Mouse (Mus musculus): ENCODE data around the gene P2ry6. TPM values are rescaled to one million over a fixed set of nuclear protein-coding genes. Genes with fewer than 3 reads are reported as not detected.

Gene P2ry6
- total and polyA plus RNA-seq, 2 experiments from 2014 or later = 2.3 to 3.8 TPM

DNA sequence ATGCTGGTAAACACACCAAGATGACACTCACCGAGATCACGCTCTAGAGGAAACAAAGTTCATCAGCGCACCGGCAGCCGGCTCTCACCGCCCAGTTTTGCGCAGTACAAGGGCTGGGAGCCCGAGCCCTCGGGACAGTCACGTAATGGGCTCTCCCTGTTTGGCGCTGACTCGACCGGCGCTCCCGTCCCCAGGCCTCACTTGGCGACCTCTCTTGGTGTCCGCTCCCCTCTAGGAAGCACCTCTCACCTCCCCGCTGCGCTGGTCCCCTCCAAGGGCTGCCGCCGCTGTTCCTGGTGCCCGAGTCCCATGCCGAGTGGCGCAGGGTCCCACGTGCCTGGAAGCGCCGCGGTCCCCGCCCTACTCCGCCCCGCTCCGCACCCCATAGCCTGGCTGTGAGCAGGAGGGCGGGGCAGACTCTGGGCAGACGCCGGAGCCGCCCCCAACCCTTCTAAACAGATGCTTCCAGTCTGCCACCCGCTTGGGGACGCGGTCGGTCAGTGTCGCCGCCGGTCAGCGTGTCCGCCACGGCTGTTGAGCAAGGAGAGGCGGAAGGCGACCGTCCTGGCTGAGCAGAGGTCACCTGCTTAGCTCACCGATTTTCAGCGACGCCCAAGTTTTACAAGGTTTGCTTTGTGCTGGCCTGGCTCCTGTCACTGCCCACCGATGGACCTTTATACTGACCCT is 37.4 kb upstream of the P2ry6 start:
- H3K4me2 ChIP-seq (ENCODE audit: low read depth) = peak overlapping the region; percentile 98
- no peaks in the 10 kb centered on the region for H3K9me3 ChIP-seq (ENCODE audit: low read length)
- peaks cover 38% of the 10 kb centered on the region for H3K27me3 ChIP-seq (ENCODE audit: insufficient read depth, low read length)
- H3K9ac ChIP-seq = peak overlapping the region; percentile 43
- peak; percentile 93 for ATAC-seq
- no peaks in the 10 kb centered on the region for H3K36me3 ChIP-seq (ENCODE audit: insufficient read depth)
- TF ChIP-seq CTCF (IDR thresholded peaks at IDR 0.05; ENCODE audit: low read depth) = no peak
- H3K4me1 ChIP-seq (ENCODE audit: insufficient read depth) = no peaks in the 10 kb centered on the region
- H3K4me3 ChIP-seq (ENCODE audit: low read depth, low read length) = peak overlapping the region; percentile 48
- 1% methylated on average over 52 of the region's 53 CpGs for WGBS
- DNase-seq = peak; percentile 43
- H3K27ac ChIP-seq (ENCODE audit: low read depth, low read length) = no peak overlapping the region

GRCm38 (mm10) chr7:101010741-101011140 is 36.3 kb upstream of the P2ry6 start:
- Histone ChIP-seq H3K4me2 (ENCODE audit: low read depth) (no peak overlapping the region), H3K4me1 (ENCODE audit: insufficient read depth) (no peaks in the 10 kb centered on the region), H3K36me3 (ENCODE audit: insufficient read depth) (no peaks in the 10 kb centered on the region), H3K4me3 (ENCODE audit: low read depth, low read length) (no peak overlapping the region), H3K9ac (no peak overlapping the region), H3K9me3 (ENCODE audit: low read length) (no peaks in the 10 kb centered on the region), H3K27me3 (ENCODE audit: insufficient read depth, low read length) (peaks cover 38% of the 10 kb centered on the region), H3K27ac (ENCODE audit: low read depth, low read length) (no peak overlapping the region)
- ATAC-seq (no peak), DNase-seq (no peak)
- WGBS = 50% methylated on average over 3 of the region's 3 CpGs
- no peak for TF ChIP-seq CTCF (IDR thresholded peaks at IDR 0.05; ENCODE audit: low read depth)

DNA sequence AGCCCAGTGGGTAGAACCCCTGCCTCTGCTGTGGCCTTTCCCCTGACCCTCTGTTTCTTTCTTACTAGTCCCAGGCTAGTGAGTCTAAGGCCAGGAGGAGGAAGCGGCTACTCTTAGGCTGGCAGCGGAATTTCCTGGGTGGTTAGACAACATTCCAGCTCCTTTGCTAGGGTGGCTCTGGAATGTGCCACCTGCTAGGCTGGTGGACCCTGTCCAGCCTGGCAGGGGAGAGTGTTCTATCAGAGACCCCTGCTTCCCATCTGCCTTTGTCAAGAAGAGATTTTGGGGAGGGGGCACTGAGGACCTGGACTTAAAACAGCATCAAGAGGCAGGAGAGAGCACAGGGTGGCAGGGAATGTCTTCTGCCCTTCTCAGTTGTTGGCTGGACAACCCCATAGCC is 31.8 kb upstream of the P2ry6 start:
- WGBS = 75% methylated on average over 2 of the region's 2 CpGs
- TF ChIP-seq CTCF (IDR thresholded peaks at IDR 0.05; ENCODE audit: low read depth) = no peak
- H3K4me1 ChIP-seq (ENCODE audit: insufficient read depth) = no peaks in the 10 kb centered on the region
- H3K27me3 ChIP-seq (ENCODE audit: insufficient read depth, low read length) = peaks cover 14% of the 10 kb centered on the region
- no peak overlapping the region for H3K4me3 ChIP-seq (ENCODE audit: low read depth, low read length)
- no peak for DNase-seq
- no peak for ATAC-seq
- H3K9me3 ChIP-seq (ENCODE audit: low read length) = no peaks in the 10 kb centered on the region
- H3K4me2 ChIP-seq (ENCODE audit: low read depth) = no peak overlapping the region
- no peak overlapping the region for H3K27ac ChIP-seq (ENCODE audit: low read depth, low read length)
- H3K9ac ChIP-seq = no peak overlapping the region
- H3K36me3 ChIP-seq (ENCODE audit: insufficient read depth) = no peaks in the 10 kb centered on the region

- WGBS = 52% methylated on average over 4 of the region's 4 CpGs
- Histone ChIP-seq H3K4me1 (ENCODE audit: insufficient read depth) (no peaks in the 10 kb centered on the region), H3K4me3 (ENCODE audit: low read depth, low read length) (no peak overlapping the region), H3K9ac (no peak overlapping the region), H3K36me3 (ENCODE audit: insufficient read depth) (no peaks in the 10 kb centered on the region), H3K27me3 (ENCODE audit: insufficient read depth, low read length) (peaks cover 3% of the 10 kb centered on the region), H3K4me2 (ENCODE audit: low read depth) (no peak overlapping the region), H3K9me3 (ENCODE audit: low read length) (no peaks in the 10 kb centered on the region), H3K27ac (ENCODE audit: low read depth, low read length) (no peak overlapping the region)
- peak; percentile 23 for DNase-seq
- TF ChIP-seq CTCF (IDR thresholded peaks at IDR 0.05; ENCODE audit: low read depth) = no peak
- peak; percentile 55 for ATAC-seq
Measured at GRCm38 (mm10) chr7:101005119-101005518, 30.7 kb upstream of the P2ry6 start.

- 81% methylated on average over 11 of the region's 11 CpGs for whole genome bisulfite sequencing
- no peak for DNase-seq
- no peak for TF ChIP-seq CTCF (IDR thresholded peaks at IDR 0.05; ENCODE audit: low read depth)
- no peaks in the 10 kb centered on the region for H3K36me3 ChIP-seq (ENCODE audit: insufficient read depth)
- H3K4me1 ChIP-seq (ENCODE audit: insufficient read depth) = no peaks in the 10 kb centered on the region
- H3K4me2 ChIP-seq (ENCODE audit: low read depth) = no peak overlapping the region
- H3K27me3 ChIP-seq (ENCODE audit: insufficient read depth, low read length) = no peaks in the 10 kb centered on the region
- no peak overlapping the region for H3K9ac ChIP-seq
- no peak overlapping the region for H3K27ac ChIP-seq (ENCODE audit: low read depth, low read length)
- H3K9me3 ChIP-seq (ENCODE audit: low read length) = no peaks in the 10 kb centered on the region
- no peak for ATAC-seq
- no peak overlapping the region for H3K4me3 ChIP-seq (ENCODE audit: low read depth, low read length)
Measured at GRCm38 (mm10) chr7:101003442-101004326, 29.2 kb upstream of the P2ry6 start.

DNA sequence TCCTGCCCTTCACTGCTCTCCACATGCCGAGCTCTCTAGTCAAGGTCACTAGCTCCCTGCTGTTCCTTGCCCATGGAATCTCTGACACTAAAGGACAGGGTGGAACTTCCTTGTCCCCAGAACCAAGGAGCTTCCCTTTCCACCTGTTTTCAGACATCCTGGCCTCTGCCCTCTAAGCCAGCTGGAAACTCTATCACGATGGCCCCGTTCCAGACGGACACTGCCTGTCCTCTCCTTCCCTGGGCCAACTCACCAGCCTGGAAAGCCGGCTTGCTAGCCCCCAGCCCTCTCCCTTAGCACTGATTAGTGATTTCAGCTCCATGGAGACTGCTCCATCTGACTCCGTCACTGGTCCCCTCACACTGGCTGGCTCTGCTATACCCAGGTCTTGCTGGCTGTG is 27.8 kb upstream of the P2ry6 start:
- H3K4me1 ChIP-seq (ENCODE audit: insufficient read depth) = no peaks in the 10 kb centered on the region
- no peak for TF ChIP-seq CTCF (IDR thresholded peaks at IDR 0.05; ENCODE audit: low read depth)
- no peaks in the 10 kb centered on the region for H3K36me3 ChIP-seq (ENCODE audit: insufficient read depth)
- H3K27me3 ChIP-seq (ENCODE audit: insufficient read depth, low read length) = no peaks in the 10 kb centered on the region
- H3K27ac ChIP-seq (ENCODE audit: low read depth, low read length) = no peak overlapping the region
- no peak overlapping the region for H3K4me3 ChIP-seq (ENCODE audit: low read depth, low read length)
- 68% methylated on average over 6 of the region's 6 CpGs for WGBS
- no peak overlapping the region for H3K9ac ChIP-seq
- H3K9me3 ChIP-seq (ENCODE audit: low read length) = no peaks in the 10 kb centered on the region
- no peak for ATAC-seq
- no peak for DNase-seq
- H3K4me2 ChIP-seq (ENCODE audit: low read depth) = no peak overlapping the region

DNA sequence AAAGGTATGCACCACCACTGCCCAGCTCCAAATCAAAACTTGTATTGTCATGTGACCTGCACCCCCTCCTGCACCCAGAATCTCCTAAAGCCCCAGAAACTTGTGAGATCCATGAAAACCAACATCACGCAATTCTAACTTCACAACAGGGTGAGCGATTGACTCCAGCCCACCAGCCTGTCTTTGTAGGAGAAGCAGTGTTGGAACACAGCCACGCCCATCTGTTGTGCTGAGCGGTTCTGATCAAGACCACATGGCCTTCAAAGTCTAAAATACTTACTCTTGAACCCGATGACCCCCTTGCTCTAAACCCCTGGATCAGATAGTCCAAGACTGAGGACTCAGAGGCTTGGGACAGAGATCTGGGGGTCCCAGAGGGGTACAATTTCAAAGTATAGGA is 25.2 kb upstream of the P2ry6 start:
- Histone ChIP-seq H3K4me3 (ENCODE audit: low read depth, low read length) (no peak overlapping the region), H3K9me3 (ENCODE audit: low read length) (no peaks in the 10 kb centered on the region), H3K4me2 (ENCODE audit: low read depth) (no peak overlapping the region), H3K9ac (no peak overlapping the region), H3K27me3 (ENCODE audit: insufficient read depth, low read length) (no peaks in the 10 kb centered on the region), H3K4me1 (ENCODE audit: insufficient read depth) (no peaks in the 10 kb centered on the region), H3K27ac (ENCODE audit: low read depth, low read length) (no peak overlapping the region), H3K36me3 (ENCODE audit: insufficient read depth) (no peaks in the 10 kb centered on the region)
- DNase-seq = no peak
- no peak for ATAC-seq
- 84% methylated on average over 5 of the region's 5 CpGs for WGBS
- TF ChIP-seq CTCF (IDR thresholded peaks at IDR 0.05; ENCODE audit: low read depth) = no peak

All from forebrain, postnatal 0 days (tissue).